Mouse (Mus musculus): ENCODE measurements around the gene Cfap61. TPM values are rescaled to one million over a fixed set of nuclear protein-coding genes. Genes with fewer than 3 reads are reported as not detected.

Cfap61 gene
- polyA plus RNA-seq, 1 experiment, result 2.2 TPM

DNA sequence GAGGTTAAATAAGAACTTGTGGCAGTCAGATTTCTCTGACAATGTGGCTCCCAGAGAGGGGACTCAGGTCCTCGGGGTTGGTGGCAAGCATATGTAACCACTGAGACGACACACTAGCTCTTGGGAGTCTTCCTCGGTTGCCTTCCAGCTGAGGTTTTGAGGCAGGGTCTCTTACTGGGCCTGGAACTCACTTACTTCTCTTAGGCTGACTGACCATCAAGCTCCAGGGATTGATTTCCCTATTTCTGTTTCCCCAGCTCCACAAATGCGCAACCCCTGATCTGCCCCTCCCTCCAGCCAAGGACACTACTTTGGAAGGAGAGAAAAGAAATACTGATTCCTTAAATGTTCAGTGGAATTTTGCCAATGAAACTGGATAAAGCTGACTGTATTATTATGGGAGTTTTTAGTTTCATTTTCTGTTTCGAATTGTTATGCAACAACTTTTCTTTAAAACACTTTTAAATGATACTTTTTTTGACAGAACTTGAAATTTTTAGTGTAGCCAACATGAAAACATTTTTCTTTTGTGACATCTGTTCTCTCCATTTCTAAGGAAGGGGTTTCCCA is 63.5 kb downstream of the Cfap61 start:
- Histone ChIP-seq H3K4me1 (ENCODE audit: control insufficient read depth, insufficient read depth, low read length) (no peaks in the 10 kb centered on the region), H3K4me3 (ENCODE audit: insufficient read depth, low read length) (no peak overlapping the region), H3K27ac (ENCODE audit: insufficient read depth, low read length) (no peak overlapping the region)
- TF ChIP-seq POLR2A (IDR thresholded peaks at IDR 0.05; ENCODE audit: extremely low read depth, insufficient read depth, low read length) (no peak), CTCF (IDR thresholded peaks at IDR 0.05; ENCODE audit: extremely low read depth, insufficient read depth, low read length) (no peak)

DNA sequence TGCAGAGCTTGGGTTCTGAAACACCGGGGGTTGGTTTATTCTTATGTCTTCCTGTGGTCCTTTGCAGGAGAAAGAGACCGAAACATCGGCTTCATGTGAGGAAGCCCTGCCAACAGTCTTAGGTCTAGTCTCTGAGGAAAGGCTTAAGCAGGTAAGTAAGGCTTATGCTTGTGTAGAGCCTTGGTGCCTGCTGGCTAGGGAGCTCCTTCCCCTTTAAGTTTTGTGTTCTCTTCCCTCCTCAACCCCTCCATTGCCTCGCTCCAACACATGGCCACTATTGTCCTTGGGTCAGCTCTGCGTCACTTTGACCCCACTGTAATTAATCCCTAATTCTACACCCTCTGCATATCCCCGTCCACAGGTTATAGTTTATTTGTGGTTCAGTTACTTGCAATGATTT is 74.2 kb downstream of the Cfap61 start:
- no peak overlapping the region for H3K4me3 ChIP-seq (ENCODE audit: insufficient read depth, low read length)
- no peak overlapping the region for H3K27ac ChIP-seq (ENCODE audit: insufficient read depth, low read length)
- TF ChIP-seq CTCF (IDR thresholded peaks at IDR 0.05; ENCODE audit: extremely low read depth, insufficient read depth, low read length) (no peak), POLR2A (IDR thresholded peaks at IDR 0.05; ENCODE audit: extremely low read depth, insufficient read depth, low read length) (no peak)
- H3K4me1 ChIP-seq (ENCODE audit: control insufficient read depth, insufficient read depth, low read length), result no peaks in the 10 kb centered on the region

DNA sequence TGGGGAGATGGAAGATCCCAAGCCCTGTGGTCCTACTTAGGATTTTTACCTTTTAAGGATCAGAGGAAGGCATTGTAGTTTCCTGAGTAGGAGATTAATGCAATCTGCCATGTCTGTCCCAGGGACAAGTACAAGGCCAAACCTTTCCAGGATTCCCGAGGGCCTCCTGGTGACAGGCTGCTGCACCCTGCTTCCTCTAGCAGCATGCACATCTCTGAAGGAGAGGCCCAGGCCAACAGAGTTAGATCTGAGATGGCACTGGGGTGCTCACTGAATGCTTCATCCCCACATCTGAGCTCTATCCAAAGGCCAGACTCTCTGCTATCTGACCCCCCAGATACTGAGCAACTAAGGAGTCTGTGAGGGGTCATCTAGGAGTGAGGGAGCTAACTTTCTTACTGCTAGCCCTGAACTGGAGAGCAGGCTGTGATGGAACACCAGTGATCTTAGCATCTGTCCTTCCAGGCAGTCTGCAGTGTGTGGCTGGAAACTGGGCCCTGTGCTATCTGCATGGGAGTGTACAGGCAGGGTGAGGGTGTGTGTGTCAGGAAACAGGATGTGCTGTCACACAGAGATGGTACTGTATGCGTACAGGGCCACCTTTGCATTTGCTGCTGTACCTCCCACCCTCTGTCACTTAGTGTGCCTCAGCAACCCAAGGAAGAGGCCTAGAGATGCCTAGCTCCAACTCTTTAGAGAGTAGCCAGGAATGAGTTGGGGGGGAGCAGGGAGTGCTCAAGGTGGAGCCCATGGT is 75.2 kb downstream of the Cfap61 start:
- Histone ChIP-seq H3K4me1 (ENCODE audit: control insufficient read depth, insufficient read depth, low read length) (no peaks in the 10 kb centered on the region), H3K27ac (ENCODE audit: insufficient read depth, low read length) (no peak overlapping the region), H3K4me3 (ENCODE audit: insufficient read depth, low read length) (no peak overlapping the region)
- TF ChIP-seq POLR2A (IDR thresholded peaks at IDR 0.05; ENCODE audit: extremely low read depth, insufficient read depth, low read length) (no peak), CTCF (IDR thresholded peaks at IDR 0.05; ENCODE audit: extremely low read depth, insufficient read depth, low read length) (no peak)

DNA sequence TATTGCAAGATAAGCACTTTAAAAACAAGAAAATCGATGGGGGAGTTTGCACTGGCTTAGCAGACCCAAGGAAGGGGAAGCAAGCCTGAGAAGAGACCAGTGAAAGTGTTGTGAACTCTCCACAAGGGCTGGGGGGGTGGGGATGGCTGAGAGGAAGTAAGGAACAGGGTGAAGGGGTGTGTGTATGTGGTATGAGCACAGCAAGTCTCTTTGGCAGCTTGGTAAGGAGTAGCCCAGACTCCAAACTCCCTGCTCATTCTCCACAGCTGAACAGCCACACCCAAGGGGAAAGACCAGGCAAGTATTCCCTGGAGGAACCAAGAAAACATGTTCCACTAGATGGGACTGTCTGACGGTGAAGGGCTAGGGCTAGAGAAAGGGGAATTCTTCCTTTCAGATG is 76.2 kb downstream of the Cfap61 start:
- Histone ChIP-seq H3K4me1 (ENCODE audit: control insufficient read depth, insufficient read depth, low read length) (no peaks in the 10 kb centered on the region), H3K4me3 (ENCODE audit: insufficient read depth, low read length) (no peak overlapping the region), H3K27ac (ENCODE audit: insufficient read depth, low read length) (no peak overlapping the region)
- TF ChIP-seq CTCF (IDR thresholded peaks at IDR 0.05; ENCODE audit: extremely low read depth, insufficient read depth, low read length) (no peak), POLR2A (IDR thresholded peaks at IDR 0.05; ENCODE audit: extremely low read depth, insufficient read depth, low read length) (no peak)

DNA sequence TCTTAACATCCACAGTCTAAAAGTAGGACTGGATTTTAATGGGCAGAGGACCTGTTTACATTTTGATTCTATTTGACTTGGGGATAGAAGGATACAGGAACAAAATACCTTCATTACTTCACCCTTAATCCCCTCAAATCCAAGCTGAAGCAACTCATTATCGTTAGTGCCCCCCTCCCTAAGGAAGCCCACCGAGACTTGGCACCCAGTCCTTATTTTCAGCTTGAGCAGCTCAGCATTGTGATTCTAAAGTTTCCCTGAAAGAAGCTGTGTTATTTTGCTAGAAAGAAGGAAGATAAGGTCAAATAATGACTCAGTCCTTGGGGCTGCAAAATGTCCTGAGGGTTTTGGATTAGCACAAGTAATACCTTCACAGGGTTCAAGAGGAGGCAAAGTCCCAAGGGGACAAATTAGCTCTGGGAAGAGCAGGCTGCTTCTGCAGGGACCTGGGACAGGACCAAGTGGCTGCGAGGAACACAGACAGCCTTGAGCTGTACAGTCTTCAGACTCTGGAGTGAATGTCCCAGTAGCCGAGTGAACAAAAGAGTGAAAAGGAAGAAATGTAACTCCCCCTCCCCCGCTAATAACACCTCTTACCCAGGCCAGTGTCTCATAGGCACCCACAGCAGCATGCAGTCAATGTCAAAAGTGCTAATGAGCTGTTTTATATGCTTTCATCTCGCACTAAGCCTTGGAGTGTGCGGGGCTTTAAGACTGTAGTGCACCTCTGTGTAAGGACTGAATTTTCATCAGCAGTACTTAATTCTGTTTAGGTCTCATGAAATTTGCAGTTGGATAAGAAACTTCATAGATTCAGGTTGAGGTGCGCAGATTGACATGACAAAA is 81.0 kb downstream of the Cfap61 start:
- Histone ChIP-seq H3K4me3 (ENCODE audit: insufficient read depth, low read length) (no peak overlapping the region), H3K4me1 (ENCODE audit: control insufficient read depth, insufficient read depth, low read length) (no peaks in the 10 kb centered on the region), H3K27ac (ENCODE audit: insufficient read depth, low read length) (no peak overlapping the region)
- no peak for TF ChIP-seq CTCF (IDR thresholded peaks at IDR 0.05; ENCODE audit: extremely low read depth, insufficient read depth, low read length)
- TF ChIP-seq POLR2A (IDR thresholded peaks at IDR 0.05; ENCODE audit: extremely low read depth, insufficient read depth, low read length), result no peak

DNA sequence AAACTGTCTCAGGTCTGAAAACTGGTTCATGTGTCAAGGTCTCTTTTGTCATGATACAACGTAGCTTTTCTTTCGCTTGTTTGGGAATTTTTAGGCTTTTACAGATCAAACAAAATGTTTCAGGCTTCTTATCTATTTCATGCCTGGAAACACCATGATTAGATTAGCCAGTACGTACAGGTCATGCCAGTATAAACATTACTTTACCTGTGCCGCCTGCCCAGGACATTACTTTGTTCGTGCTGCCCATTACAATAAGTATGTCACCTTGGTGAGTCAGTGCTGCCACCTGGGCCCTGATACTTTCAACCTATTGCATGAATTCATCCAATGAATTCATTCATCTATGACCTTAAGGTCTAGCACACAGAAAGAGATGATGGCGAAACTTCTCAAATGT is 88.3 kb downstream of the Cfap61 start:
- no peak for TF ChIP-seq CTCF (IDR thresholded peaks at IDR 0.05; ENCODE audit: extremely low read depth, insufficient read depth, low read length)
- no peak for TF ChIP-seq POLR2A (IDR thresholded peaks at IDR 0.05; ENCODE audit: extremely low read depth, insufficient read depth, low read length)
- no peak overlapping the region for H3K4me3 ChIP-seq (ENCODE audit: insufficient read depth, low read length)
- no peaks in the 10 kb centered on the region for H3K4me1 ChIP-seq (ENCODE audit: control insufficient read depth, insufficient read depth, low read length)
- no peak overlapping the region for H3K27ac ChIP-seq (ENCODE audit: insufficient read depth, low read length)

DNA sequence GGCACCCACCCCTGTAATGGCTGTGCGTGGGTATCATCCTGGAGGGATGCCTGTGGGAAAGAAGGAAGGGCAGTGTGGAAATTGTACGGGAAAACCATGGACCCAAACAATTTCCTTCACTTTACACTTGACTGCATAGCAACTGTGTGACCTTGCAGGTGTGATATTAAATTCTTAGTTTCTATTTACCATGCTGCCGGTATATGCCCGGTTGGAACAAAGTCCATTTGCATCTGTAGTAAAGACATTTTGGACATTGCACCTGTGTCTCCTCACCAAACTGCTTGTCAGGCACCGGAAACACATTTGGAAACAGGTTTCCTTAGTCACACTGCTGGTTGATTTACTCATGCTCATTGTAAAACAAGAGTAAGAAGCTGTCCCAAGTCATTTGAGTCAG is 109.1 kb downstream of the Cfap61 start:
- TF ChIP-seq POLR2A (IDR thresholded peaks at IDR 0.05; ENCODE audit: extremely low read depth, insufficient read depth, low read length), result no peak
- peaks cover 3% of the 10 kb centered on the region; the same call in 1 of the 2 replicates for H3K4me1 ChIP-seq (ENCODE audit: control insufficient read depth, insufficient read depth, low read length)
- H3K27ac ChIP-seq (ENCODE audit: insufficient read depth, low read length), result no peak overlapping the region
- no peak overlapping the region for H3K4me3 ChIP-seq (ENCODE audit: insufficient read depth, low read length)

DNA sequence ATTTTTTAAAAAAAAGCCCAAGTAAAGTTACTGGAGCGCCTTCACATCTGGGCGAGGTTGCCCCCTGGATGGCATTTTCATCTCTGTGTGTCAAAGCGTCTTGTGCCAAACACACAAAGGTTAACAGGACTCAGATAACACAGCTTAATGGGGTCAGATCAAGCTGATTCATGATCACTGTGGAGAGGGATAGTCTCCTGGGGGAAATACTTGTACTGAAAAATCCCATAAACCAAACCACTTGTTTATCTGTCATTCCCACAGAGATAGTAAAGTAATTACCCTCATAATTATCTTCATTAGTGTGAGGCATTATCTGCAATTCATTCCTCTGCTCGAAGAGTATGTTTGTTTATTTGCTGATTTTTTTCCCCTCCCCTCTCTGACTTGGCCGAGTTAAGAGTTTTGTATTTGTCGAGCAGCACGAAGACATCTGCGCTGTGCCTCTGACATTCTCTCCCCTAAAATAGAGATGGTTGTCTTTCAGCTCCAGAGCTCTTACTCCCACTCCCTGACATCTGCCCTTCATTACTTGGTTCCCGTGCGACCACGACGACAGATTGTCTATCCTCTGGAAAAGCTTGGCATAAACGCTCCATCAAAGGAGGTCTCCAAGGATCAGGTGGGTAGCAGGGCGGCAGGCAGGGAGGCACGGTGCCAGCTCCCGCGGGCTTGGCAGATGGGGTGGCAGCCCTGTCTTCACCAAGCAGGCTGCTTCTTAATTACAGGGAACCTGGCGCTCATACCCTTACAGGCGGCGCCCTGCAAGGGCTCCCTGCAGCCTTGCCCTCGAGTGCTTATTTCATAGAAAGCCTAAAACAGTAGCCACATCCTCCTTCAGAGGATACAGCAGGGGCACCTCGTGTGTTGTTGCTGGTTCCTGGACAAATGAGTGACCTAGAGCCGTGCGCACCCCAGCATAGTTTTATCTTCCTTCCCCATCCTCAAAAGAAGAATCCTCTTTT is 110.6 kb downstream of the Cfap61 start:
- TF ChIP-seq POLR2A (IDR thresholded peaks at IDR 0.05; ENCODE audit: extremely low read depth, insufficient read depth, low read length) (no peak), CTCF (IDR thresholded peaks at IDR 0.05; ENCODE audit: extremely low read depth, insufficient read depth, low read length) (no peak)
- H3K4me1 ChIP-seq (ENCODE audit: control insufficient read depth, insufficient read depth, low read length), result peaks cover 3% of the 10 kb centered on the region; the same call in 1 of the 2 replicates
- H3K4me3 ChIP-seq (ENCODE audit: insufficient read depth, low read length), result 0 out of 2 replicates have a peak overlapping the region, but pooled peaks have one; percentile 2
- H3K27ac ChIP-seq (ENCODE audit: insufficient read depth, low read length), result no peak overlapping the region

DNA sequence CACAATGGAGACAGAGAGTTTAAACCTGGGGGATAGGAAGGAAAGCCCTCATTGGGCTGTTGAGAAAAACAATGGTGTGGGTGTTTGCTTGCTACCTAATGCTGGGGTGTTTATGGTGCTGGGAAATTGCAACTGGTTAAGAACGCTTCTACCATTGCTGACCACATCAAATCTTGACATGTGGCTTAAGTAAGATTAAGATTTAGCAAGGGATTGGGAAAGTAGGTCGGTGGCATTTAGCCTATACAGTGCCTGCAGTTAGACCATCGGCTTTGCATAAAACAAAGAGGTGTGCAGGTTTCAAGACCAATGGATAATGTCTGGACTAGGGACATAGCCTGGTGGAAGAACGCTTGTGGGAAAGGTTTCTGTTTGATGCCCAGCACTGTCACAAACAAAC is 113.1 kb downstream of the Cfap61 start:
- Histone ChIP-seq H3K27ac (ENCODE audit: insufficient read depth, low read length) (no peak overlapping the region), H3K4me1 (ENCODE audit: control insufficient read depth, insufficient read depth, low read length) (peaks cover 3% of the 10 kb centered on the region; the same call in 1 of the 2 replicates), H3K4me3 (ENCODE audit: insufficient read depth, low read length) (no peak overlapping the region)
- TF ChIP-seq CTCF (IDR thresholded peaks at IDR 0.05; ENCODE audit: extremely low read depth, insufficient read depth, low read length) (no peak), POLR2A (IDR thresholded peaks at IDR 0.05; ENCODE audit: extremely low read depth, insufficient read depth, low read length) (no peak)
